Mouse (Mus musculus): ENCODE data around the gene Zbtb25. TPM values are rescaled to one million over a fixed set of nuclear protein-coding genes. Genes with fewer than 3 reads are reported as not detected.
A peak's percentile ranks its signal among the peaks of the same experiment; 100 is the strongest.

Zbtb25 gene
- total and polyA plus RNA-seq, 3 experiments, result 5.5 to 12.3 TPM; not detected in 1

DNA sequence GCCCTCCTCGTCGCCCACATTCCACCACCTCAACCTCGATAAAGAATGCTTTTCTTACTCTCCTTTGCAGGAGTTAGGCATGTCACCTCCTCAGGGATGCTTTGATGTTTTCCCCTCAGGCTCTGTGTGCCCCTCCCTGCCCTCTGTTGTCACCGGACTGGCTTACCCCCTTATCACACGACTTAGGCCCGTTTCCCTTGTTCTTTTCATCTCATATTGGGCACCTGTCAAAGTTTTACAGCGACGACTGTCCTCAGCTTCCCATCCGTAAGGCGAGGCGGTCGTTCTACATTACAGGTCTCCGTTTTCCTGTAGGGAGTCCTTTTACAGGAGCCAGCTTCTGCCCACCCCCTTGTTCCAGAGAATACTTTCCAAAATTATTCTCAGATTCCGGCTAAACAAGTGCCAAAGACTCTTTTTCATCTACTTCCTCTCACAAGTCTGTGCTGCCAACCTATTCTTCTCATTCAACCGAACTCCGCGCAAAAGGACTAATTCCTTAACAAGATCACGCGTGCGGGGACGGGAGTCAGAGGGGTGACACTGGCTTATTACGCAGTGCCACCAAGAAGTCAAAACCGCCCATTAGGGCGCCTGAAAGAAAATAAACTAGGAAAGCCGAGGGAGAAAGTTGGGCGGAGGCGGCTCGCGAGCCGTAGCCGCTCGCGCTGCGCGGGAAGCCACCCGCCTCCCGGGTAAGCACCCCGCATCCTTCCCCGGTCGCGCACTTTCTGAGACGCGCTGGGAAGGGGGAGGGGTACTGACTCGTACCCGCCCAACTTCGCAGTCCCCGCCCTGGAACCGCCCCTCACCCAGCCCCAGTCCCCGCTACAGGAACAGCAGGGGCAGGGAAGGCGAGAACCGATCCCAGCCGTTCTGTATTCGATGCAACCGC, 33.8 kb upstream of the Zbtb25 start:
- peak overlapping the region; percentile 68 to 91 for H3K4me3 ChIP-seq (ENCODE audit: control insufficient read depth in 1 of 2, insufficient read depth in 1 of 2, low read depth in 2 of 2, low read length in 2 of 2)
- peaks cover 0 to 5% of the 10 kb centered on the region in 2 experiments; a peak in 1 of 4 replicates for H3K36me3 ChIP-seq (ENCODE audit: control insufficient read depth in 1 of 2, insufficient read depth in 2 of 2, low read length in 2 of 2)
- peak overlapping the region; percentile 67 for H3K27ac ChIP-seq (ENCODE audit: control insufficient read depth, low read depth, low read length)
- H3K27me3 ChIP-seq (ENCODE audit: control insufficient read depth in 1 of 2, insufficient read depth in 2 of 2, low read length in 2 of 2), result no peaks in the 10 kb centered on the region
- no peak for TF ChIP-seq CHD2 (IDR thresholded peaks at IDR 0.05; ENCODE audit: low read length)
- peak; percentile 39 for TF ChIP-seq NELFE (IDR thresholded peaks at IDR 0.05; ENCODE audit: low read depth, low read length)
- TF ChIP-seq MYB (IDR thresholded peaks at IDR 0.05; ENCODE audit: low read depth, low read length), result no peak
- no peak for TF ChIP-seq ZMIZ1 (IDR thresholded peaks at IDR 0.05; ENCODE audit: low read depth, low read length)
- TF ChIP-seq SIN3A (IDR thresholded peaks at IDR 0.05; ENCODE audit: low read length), result peak; percentile 39
- peak; percentile 50 to 55; a peak in 3 of 4 replicates for TF ChIP-seq POLR2A (IDR thresholded peaks at IDR 0.05; ENCODE audit: control insufficient read depth in 1 of 2, insufficient read depth in 1 of 2, low read depth in 1 of 2, low read length in 2 of 2, poor library complexity in 1 of 2)
- TF ChIP-seq MAX (IDR thresholded peaks at IDR 0.05; ENCODE audit: low read length), result no peak
- TF ChIP-seq BHLHE40 (IDR thresholded peaks at IDR 0.05; ENCODE audit: borderline replicate concordance, low read depth, low read length), result no peak
- H3K79me2 ChIP-seq (ENCODE audit: control insufficient read depth, insufficient read depth, low read length, poor library complexity), result no peaks in the 10 kb centered on the region; the same call in 1 of the 2 replicates
- H3K9ac ChIP-seq (ENCODE audit: control insufficient read depth, low read depth, low read length, poor library complexity, severe bottlenecking), result peak overlapping the region; percentile 70
- no peaks in the 10 kb centered on the region for H3K9me3 ChIP-seq (replicated peaks; ENCODE audit: insufficient read depth, low read length)
- DNase-seq (ENCODE audit: low read depth, low spot score), result peak; percentile 93
- H3K4me1 ChIP-seq (ENCODE audit: control insufficient read depth in 1 of 2, insufficient read depth in 2 of 2, low read length in 2 of 2), result peaks cover 2 to 3% of the 10 kb centered on the region in 2 experiments; a peak in 1 of 4 replicates

GRCm38 (mm10) chr12:76401674-76402073, 32.3 kb upstream of the Zbtb25 start:
- peaks cover 2 to 3% of the 10 kb centered on the region in 2 experiments; a peak in 1 of 4 replicates for H3K4me1 ChIP-seq (ENCODE audit: control insufficient read depth in 1 of 2, insufficient read depth in 2 of 2, low read length in 2 of 2)
- H3K4me3 ChIP-seq (ENCODE audit: control insufficient read depth in 1 of 2, insufficient read depth in 1 of 2, low read depth in 2 of 2, low read length in 2 of 2), result no peak overlapping the region
- H3K9ac ChIP-seq (ENCODE audit: control insufficient read depth, low read depth, low read length, poor library complexity, severe bottlenecking), result no peak overlapping the region
- no peaks in the 10 kb centered on the region for H3K9me3 ChIP-seq (replicated peaks; ENCODE audit: insufficient read depth, low read length)
- DNase-seq (ENCODE audit: low read depth, low spot score), result peak; percentile 62
- H3K36me3 ChIP-seq (ENCODE audit: control insufficient read depth in 1 of 2, insufficient read depth in 2 of 2, low read length in 2 of 2), result peaks cover 0 to 5% of the 10 kb centered on the region in 2 experiments; a peak in 1 of 4 replicates
- no peak overlapping the region for H3K27ac ChIP-seq (ENCODE audit: control insufficient read depth, low read depth, low read length)
- H3K27me3 ChIP-seq (ENCODE audit: control insufficient read depth in 1 of 2, insufficient read depth in 2 of 2, low read length in 2 of 2), result no peaks in the 10 kb centered on the region
- no peak for TF ChIP-seq TAL1 (IDR thresholded peaks at IDR 0.05; ENCODE audit: low read length)
- peak; percentile 54 to 56 (median 55) for TF ChIP-seq CTCF (IDR thresholded peaks at IDR 0.05 in 2 of 3, conservative IDR thresholded peaks at IDR 0.05 in 1 of 3; ENCODE audit: control insufficient read depth in 1 of 3, insufficient read depth in 1 of 3, low read depth in 2 of 3, low read length in 3 of 3, poor library complexity in 1 of 3, severe bottlenecking in 1 of 3)
- TF ChIP-seq MAZ (IDR thresholded peaks at IDR 0.05; ENCODE audit: low read depth, low read length), result no peak
- peak; percentile 15; the same call in 1 of the 2 replicates for TF ChIP-seq USF1 (IDR thresholded peaks at IDR 0.05; ENCODE audit: low read depth, low read length)
- TF ChIP-seq MAX (IDR thresholded peaks at IDR 0.05; ENCODE audit: low read length), result no peak
- TF ChIP-seq GATA1 (IDR thresholded peaks at IDR 0.05; ENCODE audit: low read depth, low read length), result no peak
- no peak for TF ChIP-seq ZKSCAN1 (IDR thresholded peaks at IDR 0.05; ENCODE audit: low read depth, low read length)
- no peak for TF ChIP-seq NRF1 (IDR thresholded peaks at IDR 0.05; ENCODE audit: insufficient read depth, low read depth, low read length, poor library complexity, severe bottlenecking)
- no peak for TF ChIP-seq KAT2A (conservative IDR thresholded peaks at IDR 0.05; ENCODE audit: low read depth, low read length)
- no peak for TF ChIP-seq GABPA (IDR thresholded peaks at IDR 0.05; ENCODE audit: low read depth, low read length)
- peak; percentile 40 for TF ChIP-seq RAD21 (IDR thresholded peaks at IDR 0.05; ENCODE audit: low read depth, low read length)
- no peak for TF ChIP-seq POLR2AphosphoS2 (IDR thresholded peaks at IDR 0.05; ENCODE audit: low read length)
- no peak for TF ChIP-seq MYC (IDR thresholded peaks at IDR 0.05; ENCODE audit: low read depth, low read length)
- TF ChIP-seq ZMIZ1 (IDR thresholded peaks at IDR 0.05; ENCODE audit: low read depth, low read length), result no peak
- TF ChIP-seq BHLHE40 (IDR thresholded peaks at IDR 0.05; ENCODE audit: borderline replicate concordance, low read depth, low read length), result no peak
- TF ChIP-seq E2F4 (IDR thresholded peaks at IDR 0.05; ENCODE audit: borderline replicate concordance, low read depth, low read length), result no peak
- no peak for TF ChIP-seq TBP (IDR thresholded peaks at IDR 0.05; ENCODE audit: low read depth, low read length)
- peak; percentile 58 for TF ChIP-seq SMC3 (IDR thresholded peaks at IDR 0.05; ENCODE audit: low read depth, low read length)
- TF ChIP-seq SIN3A (IDR thresholded peaks at IDR 0.05; ENCODE audit: low read length), result no peak
- peak; percentile 33; the same call in 1 of the 2 replicates for TF ChIP-seq ZC3H11A (IDR thresholded peaks at IDR 0.05; ENCODE audit: low read depth, low read length)
- no peak for TF ChIP-seq ZNF384 (IDR thresholded peaks at IDR 0.05; ENCODE audit: low read depth, low read length)
- TF ChIP-seq MXI1 (IDR thresholded peaks at IDR 0.05; ENCODE audit: low read depth, low read length), result no peak
- no peak for TF ChIP-seq ELF1 (IDR thresholded peaks at IDR 0.05; ENCODE audit: low read depth, low read length)
- H3K79me2 ChIP-seq (ENCODE audit: control insufficient read depth, insufficient read depth, low read length, poor library complexity), result no peaks in the 10 kb centered on the region; the same call in 1 of the 2 replicates
